Mouse (Mus musculus) retina, adult 2 months (tissue): Measurements from ENCODE around the gene Adamtsl4.

Experiments used
- DNase-seq: peaks from one replicate; pipeline ENCODE4 v3.0.0-alpha.2; 2012; ENCODE audit warnings: low read depth, low spot score

Adamtsl4 gene

DNA sequence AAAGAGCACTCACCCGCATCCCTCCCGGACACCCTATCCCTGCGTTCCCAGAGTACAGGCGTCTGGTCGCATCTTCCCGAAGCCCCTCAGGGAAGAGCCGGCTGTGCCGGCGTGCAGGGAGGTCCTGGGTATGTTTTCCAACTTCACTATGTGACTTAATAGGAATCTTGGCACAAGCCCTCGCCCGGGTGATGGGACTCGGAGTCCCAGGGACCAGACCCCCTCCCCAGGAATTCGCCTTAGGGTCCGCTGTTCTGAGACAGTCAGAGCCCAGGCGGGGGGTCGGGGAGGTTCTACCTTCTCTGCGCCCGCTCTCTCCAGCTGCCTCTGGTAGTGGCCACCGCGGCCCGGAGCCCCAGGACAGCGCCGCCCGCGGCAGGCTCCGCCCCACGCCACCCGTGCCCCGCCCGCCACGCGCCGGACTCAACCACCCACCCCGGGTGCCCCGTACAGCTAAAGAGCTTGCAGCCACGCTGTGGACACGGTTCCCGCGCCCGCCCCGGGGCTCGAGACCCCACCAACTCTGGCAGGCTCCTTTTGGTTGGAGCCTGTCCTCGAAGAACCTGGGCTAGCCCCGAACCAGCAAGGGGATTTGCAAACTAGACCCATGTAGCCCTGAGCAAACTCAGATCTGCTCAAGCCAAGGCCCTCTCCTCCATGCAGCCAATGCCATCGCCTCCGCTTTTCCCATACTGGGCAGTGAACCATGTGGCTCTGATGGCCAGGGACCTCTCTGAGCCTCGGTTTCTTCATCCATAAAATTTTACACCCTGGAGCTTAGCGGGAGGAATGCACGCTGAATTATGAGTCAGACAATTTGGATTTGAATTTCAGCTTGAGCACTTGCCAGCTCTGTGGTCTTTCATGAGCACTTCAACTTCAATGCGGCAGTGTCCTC lies at the start of gene Adamtsl4:
Gene Adamtsl4, minus strand, starts transcription at position 394 of the 898 bp plus-strand sequence.
- no peak for DNase-seq

DNA sequence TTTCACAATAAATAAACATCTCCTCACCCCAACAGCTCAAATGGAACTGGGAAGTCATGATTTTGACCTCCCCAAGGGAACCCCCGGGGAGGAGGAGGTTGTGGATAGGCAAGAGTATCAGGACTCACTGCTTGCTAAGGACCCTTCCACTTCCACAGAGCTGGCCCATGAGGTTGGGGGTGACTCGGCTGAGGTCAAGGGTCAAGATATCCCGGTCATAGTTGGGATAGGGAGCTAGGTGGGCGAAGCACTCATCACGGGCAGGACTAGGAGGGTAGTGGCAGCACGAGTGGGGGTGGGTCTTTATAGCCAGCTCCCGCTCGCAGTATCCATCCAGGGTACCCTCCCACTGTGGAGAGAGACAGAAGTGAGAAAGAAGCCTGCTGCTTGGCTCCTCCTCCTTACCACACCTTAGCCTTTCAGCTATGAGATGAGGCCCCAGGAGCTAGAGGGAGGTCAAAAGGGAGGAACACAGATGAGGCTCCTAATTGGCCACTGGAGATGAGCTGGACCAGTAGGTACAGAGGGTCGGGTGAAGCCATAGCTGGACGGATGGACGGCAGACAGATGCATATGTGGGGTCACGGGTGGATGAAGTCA lies 47.5 kb upstream of the Adamtsl4 start:
- DNase-seq: no peak

DNA sequence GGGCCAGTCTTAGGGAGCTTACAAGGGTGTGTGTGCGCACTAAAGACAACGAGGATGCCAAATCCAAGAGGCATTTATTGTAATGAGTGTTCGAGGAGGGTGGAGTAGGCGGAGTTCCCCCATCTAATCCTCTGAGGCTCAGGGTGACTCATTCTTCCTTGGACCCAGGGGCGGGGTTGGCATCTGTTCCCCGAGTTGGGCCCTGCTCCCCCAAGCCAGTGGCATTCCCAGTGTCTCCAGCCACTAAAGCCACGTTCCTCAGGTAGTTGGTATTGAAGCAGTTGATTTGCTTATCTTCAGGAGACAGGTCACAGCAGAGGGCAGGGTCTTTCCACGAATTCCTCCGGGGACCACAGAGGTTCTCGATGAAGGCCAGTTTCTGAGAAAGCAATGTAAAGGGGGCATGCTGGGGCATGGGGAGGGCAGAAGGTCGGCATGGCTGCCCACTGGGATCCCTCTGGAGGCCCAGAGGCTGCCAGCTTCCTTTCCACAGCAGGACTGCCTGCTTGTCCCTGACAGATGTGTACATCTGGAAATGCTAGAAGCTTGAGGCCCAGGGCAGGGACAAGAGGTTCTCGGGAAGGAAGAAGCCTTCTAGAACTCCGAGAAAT lies 46.5 kb upstream of the Adamtsl4 start:
- no peak for DNase-seq

DNA sequence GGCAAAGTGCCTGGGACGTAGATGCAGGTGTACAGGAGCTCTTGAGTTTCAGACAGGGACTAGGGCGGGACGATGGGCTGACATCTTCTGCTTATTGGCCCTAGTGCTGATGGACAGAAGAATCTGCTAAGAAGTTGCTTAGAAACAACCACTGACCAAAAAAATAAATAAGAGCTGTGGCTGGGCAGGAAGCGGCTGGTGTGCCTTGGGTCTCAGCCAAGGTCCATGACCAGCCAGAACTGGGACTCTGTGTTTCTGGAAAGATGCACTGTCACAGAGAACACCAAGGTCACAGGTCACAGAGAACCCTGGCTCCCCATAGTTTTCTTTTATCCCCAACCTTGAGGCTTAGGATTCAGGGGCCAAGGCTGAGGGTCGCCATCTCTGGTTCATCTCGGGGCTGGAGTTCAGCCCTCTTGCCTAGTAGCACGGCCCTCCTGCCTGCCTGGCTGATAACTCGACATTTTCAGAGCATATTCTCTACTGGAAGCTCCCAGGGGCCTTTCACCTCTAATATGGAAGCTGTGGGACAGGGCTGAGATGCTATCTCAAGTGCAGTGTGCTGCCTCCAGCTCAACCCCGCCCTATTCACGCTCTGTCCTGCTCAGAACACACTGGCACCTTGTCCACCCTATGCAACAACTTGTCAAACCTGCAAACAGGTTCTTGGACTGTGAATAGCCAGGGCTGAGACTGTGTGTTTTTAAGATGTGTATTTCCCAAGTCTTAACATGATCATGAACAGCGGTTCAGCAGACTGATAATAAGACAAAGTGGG lies 45.2 kb upstream of the Adamtsl4 start:
- DNase-seq: no peak

DNA sequence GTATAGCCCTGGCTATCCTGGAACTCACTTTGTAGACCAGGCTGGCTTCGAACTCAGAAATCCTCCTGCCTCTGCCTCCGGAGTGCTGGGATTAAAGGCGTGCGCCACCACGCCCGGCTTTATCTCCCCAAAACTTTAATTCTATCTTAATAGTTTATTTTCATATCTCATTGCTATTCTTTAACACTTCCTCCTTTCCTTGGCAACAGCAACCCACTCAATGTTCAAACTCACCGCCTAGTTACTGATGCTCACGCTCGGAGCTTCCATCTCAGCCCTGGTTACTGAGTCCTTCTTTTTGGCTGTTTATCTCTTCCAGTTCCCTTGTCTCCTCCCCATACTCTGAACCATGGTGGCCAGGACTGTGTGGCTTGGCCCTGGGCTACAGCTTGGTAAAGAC lies 44.6 kb upstream of the Adamtsl4 start:
- no peak for DNase-seq

DNA sequence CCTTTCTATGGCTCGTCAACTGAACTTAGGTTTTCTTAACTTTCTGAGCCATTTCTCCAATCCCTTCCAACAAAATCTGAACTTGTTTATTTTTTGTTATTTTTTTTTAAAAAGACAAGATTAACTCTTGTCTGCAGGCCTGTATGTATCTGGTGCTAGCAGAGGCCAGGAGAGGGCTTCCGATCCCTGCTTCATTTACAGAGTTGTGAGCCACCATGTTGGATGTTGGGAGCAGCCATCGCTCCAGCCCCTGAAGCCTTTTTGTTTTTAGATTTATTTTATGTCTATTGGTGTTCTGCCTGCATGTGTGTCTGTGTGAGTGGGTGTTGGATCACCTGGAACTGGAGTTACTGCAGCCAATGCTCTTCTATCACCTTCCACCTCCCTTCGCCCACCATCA lies 44.1 kb upstream of the Adamtsl4 start:
- no peak for DNase-seq

DNA sequence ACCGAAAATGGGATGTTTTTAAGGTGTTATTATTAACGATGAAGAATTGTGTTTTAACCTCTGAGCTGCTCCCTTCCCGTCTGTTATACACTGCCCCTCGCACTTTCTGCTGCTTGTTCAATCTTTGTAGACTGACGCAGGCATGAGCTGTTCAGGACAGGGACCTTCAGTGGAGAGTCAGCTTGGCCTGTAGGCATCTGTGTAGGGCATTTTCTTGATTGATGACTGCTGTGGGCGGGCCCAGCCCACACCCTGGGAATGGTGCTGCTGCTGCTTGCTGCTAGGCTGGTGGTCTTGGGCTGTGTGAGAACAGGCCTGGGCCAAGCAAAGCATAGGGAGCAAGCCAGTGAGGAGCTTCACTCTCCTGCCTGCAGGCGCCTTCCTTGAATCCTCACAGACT lies 42.7 kb upstream of the Adamtsl4 start:
- no peak for DNase-seq

DNA sequence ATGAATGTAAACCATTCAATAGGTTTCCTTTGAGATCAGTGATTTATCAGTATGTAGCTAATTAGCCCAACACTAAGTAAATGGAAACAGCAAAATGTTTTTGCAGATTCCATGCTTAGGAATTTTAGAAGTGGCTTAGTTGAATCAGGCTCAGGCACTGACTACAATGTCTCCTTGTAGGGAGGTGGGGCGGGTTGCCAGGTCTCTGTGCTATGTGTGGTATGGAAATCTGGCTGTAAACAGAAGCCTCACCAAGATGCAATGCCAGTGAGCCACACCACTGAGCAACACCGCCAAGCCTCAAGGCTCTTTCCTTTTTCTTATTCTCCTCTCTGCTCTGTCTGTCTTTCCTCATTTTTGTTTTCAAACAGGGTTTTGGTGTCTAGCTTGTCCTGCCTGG lies 41.2 kb upstream of the Adamtsl4 start:
- DNase-seq: no peak

DNA sequence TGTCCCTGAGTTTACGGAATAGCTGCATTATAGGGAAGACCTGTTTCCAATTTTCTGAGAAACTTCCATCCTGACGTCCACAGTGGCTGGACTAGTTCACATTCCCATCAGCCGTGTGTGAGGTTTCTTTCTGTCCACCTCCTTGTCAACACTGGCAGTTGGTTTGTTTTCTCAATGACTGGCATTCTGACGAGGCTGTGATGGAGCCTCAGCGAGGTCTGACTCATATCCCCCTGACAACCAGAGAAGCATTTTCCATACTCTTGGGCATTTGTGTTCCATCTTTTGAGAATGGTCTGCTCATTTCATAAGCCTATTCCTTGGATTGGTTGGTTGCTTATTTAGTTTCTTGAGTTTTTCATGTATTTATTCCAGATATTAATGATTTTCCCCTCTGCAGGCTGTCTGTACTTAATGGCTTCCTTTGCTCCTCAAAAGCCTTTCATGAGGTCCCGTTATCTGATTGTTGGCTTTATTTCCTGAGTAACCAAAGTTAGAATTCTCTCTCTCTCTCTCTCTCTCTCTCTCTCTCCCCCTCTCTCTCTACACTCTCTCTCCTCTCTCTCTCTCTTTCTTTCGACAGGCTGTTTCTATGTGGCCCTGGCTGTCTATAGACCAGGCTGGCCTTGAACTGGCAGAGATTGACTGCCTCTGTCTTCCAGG lies 39.1 kb upstream of the Adamtsl4 start:
- DNase-seq: no peak

DNA sequence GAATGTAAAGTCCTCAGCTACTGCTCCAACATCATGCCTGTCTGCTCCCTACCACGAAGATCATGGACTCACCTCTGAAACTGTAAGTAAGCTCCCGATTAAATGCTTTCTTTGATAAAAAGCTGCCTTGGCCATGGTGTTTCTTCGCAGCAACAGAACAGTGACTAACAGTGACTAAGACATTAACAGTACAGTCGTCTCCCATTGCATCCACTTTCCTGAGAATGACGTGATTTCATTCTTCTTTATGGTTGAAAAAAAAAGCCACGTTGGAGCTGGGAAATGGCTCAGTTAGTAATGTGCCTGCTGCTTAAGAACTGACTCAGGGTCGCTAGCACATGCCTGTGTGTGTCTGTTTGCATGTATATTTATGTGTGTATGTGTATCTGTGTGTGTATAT lies 38.1 kb upstream of the Adamtsl4 start:
- no peak for DNase-seq

DNA sequence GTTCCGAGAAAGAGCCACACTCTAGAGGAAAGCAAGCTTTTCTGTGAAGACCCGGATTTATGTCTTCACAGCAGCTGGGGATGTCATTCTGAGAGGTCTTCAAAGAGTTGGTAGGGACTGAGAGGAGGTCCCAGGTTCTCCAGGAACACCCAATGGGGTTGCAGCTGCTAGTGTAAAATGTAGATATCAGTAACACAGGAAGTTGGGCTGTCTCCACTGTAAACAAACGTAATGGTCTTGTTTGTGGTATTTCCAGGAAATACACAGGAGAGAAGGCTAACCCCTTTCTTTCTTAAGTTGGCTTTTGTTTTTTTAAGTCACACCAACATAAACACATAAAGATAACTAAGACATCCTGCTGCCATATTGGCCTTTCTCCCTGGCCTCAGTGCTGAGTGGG lies 34.7 kb upstream of the Adamtsl4 start:
- no peak for DNase-seq

DNA sequence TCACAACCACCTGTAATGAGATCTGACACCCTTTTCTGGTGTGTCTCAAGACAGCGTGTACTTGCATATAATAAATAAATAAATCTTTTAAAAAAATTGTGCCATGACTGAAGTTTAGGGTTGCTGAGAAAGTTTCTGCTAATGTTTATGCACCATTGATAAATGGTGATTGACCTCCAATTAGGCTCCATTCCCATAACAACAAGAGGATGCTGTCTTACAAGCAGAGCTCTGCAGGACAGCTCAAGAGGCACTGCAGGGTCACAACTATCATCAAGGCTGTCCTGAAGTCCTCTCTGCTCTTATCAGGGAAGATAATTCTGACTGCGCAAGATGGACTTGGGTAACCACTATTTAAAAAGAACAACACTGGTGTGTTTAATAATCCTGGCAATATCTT lies 30.4 kb upstream of the Adamtsl4 start:
- DNase-seq: no peak

DNA sequence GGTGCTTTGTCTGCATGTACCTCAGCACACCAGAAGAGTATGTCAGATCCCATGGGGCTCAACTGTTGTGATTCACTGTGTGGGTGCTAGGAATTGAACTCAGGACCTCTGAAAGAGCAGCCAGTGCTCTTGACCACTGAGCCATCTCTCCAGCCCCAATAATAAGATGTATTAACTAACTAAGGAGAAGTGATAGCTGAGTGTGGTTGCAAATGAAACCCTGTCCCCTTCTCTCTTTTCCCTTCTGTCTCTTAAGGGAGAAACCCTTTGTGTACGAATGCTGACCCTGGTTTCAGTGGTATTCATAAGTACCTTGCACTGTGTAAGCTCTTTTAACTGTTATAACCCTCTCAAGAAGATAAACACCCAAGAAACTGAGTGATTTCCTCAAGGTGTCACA lies 28.4 kb upstream of the Adamtsl4 start:
- DNase-seq: no peak

DNA sequence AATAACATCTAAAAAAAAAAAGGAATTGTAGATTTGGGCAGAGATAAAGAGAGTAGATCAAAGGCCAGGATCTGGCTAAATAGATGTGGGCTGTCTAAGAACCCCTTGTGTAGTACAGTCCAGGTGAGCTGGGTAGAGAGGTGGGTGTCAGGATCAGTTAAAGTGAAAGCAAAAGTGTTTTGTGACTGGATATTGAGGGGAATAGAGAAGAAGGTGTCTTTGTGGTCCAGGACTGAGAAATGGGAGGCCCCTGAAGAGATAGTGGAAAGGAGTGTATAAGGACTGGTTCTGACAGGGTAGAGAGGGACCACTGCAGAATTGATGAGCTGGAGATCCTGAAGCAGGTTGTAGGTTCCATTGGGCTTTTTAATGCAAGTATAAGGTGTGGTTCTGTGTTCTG lies 22.2 kb upstream of the Adamtsl4 start:
- DNase-seq: no peak

DNA sequence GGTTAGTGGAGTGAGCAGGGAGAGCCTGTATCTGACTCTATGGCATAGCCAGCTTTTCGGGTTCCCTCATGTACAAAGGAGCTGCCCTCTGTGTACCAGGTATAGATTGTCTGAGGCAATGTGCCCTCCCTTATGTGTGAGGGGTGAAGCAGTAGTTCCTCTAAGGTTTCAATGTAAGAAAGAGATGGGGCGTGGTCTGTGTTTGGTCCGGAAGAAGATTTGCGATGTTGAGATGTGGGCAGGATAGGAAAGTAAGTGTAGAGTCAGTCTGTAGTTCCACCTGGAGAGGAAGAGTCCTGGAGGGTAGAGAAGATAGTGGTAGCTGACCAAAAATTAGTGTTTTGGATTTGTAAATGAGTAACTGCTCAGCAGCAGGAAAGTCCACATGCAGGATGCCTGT lies 21.3 kb upstream of the Adamtsl4 start:
- DNase-seq: no peak

DNA sequence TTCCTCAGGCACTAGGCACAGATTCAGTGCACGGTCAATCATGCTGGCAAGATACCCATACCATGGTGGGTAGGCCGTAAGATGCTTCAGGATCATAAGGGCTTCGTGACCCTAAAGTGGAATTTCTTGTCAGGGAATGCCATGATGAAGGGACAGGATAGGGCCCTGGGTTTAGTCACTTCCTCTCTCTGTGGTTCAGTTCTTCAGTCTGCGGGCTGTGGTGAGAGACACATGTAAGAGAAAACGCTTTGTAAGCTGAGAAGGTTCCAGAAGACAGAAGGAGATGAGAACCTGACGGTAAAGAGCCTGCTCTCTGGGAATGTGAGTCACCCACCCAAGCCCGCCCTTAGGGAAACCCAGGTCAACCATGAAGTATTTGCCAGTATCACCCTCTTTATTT lies 19.8 kb upstream of the Adamtsl4 start:
- DNase-seq: no peak

DNA sequence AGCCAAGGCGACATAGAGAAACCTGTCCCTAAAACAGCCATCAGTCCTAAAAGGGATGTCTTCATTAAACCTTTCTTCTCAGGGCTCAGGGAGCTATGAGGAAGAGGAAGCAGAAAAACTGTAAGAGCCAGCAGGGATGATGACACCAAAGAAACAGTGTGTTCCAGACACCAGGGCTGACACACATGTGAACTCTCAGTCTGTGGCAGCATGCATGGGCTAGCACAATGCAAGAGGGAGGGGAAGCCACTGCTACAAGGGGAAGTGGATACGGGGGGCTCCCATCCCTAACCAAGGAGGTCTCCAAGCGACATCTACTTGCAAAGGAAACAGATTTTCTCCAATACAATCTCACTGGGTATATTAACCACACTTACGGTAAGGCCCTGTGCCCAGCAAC lies 18.6 kb upstream of the Adamtsl4 start:
- no peak for DNase-seq

DNA sequence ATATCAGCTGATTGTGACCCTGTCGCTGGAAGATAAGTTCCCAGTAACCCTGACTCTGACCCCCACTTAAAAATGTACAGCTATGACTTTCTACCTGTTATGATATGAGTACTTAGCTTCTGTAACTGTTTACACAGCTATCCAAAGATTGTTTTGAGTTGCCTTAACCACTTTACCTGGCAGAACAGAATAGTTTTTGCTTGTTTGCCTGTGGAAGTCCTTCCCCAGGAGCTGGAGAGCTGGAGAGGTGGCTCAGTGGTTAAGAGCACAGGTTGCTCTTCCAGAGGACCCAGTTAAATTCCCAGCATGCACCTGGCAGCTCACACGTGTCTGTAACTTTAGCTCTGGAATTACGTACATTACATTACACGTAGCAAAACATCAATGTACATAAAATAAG lies 16.9 kb upstream of the Adamtsl4 start:
- DNase-seq: no peak

DNA sequence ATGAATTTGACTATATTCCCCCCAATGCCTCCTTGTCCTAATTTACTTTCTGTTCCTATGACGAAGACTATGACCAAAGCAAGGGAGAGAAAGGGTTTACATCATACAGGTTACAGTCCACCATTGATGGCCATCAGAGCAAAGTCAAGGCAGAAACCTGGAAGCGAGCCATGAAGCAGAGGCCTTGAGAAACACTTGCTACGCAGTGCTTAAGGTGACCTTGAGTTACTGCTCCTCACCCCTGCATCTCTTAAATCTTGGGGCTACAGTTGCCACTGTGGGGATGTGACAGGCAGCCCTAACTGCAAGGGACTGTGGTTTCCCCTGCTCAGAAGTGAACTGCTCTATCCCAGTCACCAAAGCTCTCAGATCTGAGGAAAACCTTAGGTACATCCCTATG lies 15.6 kb upstream of the Adamtsl4 start:
- DNase-seq: no peak

DNA sequence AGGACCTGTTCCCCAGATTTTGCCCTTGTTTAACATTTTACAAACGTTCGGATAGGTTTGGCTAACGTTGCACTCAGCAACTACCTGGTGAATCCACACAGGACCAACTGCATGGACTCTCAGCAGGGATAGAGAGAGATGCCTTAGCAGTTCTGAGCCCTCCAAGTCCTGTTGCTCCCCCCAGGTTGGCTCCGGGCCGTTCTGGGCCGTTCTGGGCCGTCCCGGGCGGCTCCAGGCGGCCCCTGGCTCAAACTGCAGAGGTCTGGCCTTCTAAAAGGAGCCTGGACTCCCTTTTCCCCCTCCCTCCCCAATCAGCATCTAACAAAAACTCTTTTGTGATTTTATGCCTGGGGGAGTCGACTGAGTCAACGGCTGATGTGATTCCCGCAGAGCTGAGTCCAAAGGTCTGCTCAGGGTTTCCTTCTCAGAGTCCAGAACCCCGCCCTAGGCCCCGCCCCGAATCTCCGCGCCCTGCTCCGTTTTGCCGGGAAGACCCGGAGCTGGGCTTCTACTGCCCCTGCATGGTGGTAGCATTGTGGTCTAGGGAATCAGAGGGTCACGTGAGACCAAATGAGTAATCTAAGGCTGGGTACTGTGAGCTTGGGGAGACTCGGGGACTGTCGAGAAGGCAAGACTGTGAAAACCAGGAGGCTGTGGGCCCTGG lies 14.3 kb upstream of the Adamtsl4 start:
- no peak for DNase-seq

DNA sequence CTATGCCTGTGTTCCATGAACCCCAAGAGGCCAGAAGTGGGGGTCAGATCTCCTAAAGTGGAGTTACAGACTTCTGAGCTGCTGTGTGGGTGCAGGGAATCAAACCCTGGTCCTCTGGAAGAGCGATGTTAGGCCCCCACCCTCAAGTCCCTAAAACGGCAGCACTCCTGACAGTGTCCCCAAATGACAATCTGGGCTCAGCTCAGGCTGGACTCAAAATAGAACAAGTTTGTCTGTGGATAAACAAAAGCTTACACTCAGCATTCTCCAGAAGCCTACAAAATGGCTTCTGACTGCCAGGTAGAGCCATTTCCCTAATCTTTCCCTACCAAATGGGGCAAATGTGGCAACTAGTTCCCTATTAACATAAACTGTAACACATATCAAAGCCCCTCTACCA lies 13.4 kb upstream of the Adamtsl4 start:
- DNase-seq: no peak
